Mouse (Mus musculus): Measurements from ENCODE around the gene Cryga. TPM values are rescaled to one million over a fixed set of nuclear protein-coding genes. Genes with fewer than 3 reads are reported as not detected.

Gene Cryga
- polyA plus RNA-seq, 1 experiment from 2014 or later = not detected

GRCm38 (mm10) chr1:65109196-65109595 lies 6.0 kb upstream of the Cryga start:
- no peak for ATAC-seq (ENCODE audit: low read depth)
- Histone ChIP-seq H3K27ac (ENCODE audit: low read depth, low read length) (no peak overlapping the region), H3K4me3 (ENCODE audit: low read depth, low read length) (no peak overlapping the region), H3K36me3 (ENCODE audit: control insufficient read depth, insufficient read depth, low read length) (no peaks in the 10 kb centered on the region), H3K9me3 (ENCODE audit: control insufficient read depth, low read length) (no peaks in the 10 kb centered on the region), H3K4me1 (ENCODE audit: control insufficient read depth, insufficient read depth, low read length) (no peaks in the 10 kb centered on the region), H3K9ac (replicated peaks; ENCODE audit: low read depth, low read length) (no peak overlapping the region), H3K27me3 (ENCODE audit: control insufficient read depth, insufficient read depth, low read length) (no peaks in the 10 kb centered on the region), H3K4me2 (ENCODE audit: low read depth, low read length) (no peak overlapping the region)
- WGBS = 88% methylated on average over 8 of the region's 8 CpGs

GRCm38 (mm10) chr1:65107654-65108279 lies 4.6 kb upstream of the Cryga start:
- no peak overlapping the region for H3K4me2 ChIP-seq (ENCODE audit: low read depth, low read length)
- WGBS = 91% methylated on average over 10 of the region's 10 CpGs
- H3K9ac ChIP-seq (replicated peaks; ENCODE audit: low read depth, low read length) = no peak overlapping the region
- no peak overlapping the region for H3K27ac ChIP-seq (ENCODE audit: low read depth, low read length)
- H3K4me1 ChIP-seq (ENCODE audit: control insufficient read depth, insufficient read depth, low read length) = no peaks in the 10 kb centered on the region
- no peak overlapping the region for H3K4me3 ChIP-seq (ENCODE audit: low read depth, low read length)
- no peaks in the 10 kb centered on the region for H3K27me3 ChIP-seq (ENCODE audit: control insufficient read depth, insufficient read depth, low read length)
- H3K9me3 ChIP-seq (ENCODE audit: control insufficient read depth, low read length) = no peaks in the 10 kb centered on the region
- H3K36me3 ChIP-seq (ENCODE audit: control insufficient read depth, insufficient read depth, low read length) = no peaks in the 10 kb centered on the region
- no peak for ATAC-seq (ENCODE audit: low read depth)

- Histone ChIP-seq H3K36me3 (ENCODE audit: control insufficient read depth, insufficient read depth, low read length) (no peaks in the 10 kb centered on the region), H3K27ac (ENCODE audit: low read depth, low read length) (no peak overlapping the region), H3K9ac (replicated peaks; ENCODE audit: low read depth, low read length) (no peak overlapping the region), H3K4me3 (ENCODE audit: low read depth, low read length) (no peak overlapping the region), H3K9me3 (ENCODE audit: control insufficient read depth, low read length) (no peaks in the 10 kb centered on the region), H3K4me1 (ENCODE audit: control insufficient read depth, insufficient read depth, low read length) (no peaks in the 10 kb centered on the region), H3K27me3 (ENCODE audit: control insufficient read depth, insufficient read depth, low read length) (no peaks in the 10 kb centered on the region), H3K4me2 (ENCODE audit: low read depth, low read length) (no peak overlapping the region)
- 91% methylated on average over 3 of the region's 3 CpGs for WGBS
- ATAC-seq (ENCODE audit: low read depth) = no peak
These were observed 6.2 kb downstream of the Cryga start for GRCm38 (mm10) chr1:65096953-65097352.

GRCm38 (mm10) chr1:65091566-65091965 lies 11.6 kb downstream of the Cryga start:
- H3K4me1 ChIP-seq (ENCODE audit: control insufficient read depth, insufficient read depth, low read length) = no peaks in the 10 kb centered on the region
- WGBS = 93% methylated on average over 3 of the region's 3 CpGs
- H3K36me3 ChIP-seq (ENCODE audit: control insufficient read depth, insufficient read depth, low read length) = no peaks in the 10 kb centered on the region
- no peak overlapping the region for H3K4me2 ChIP-seq (ENCODE audit: low read depth, low read length)
- H3K27ac ChIP-seq (ENCODE audit: low read depth, low read length) = no peak overlapping the region
- no peaks in the 10 kb centered on the region for H3K9me3 ChIP-seq (ENCODE audit: control insufficient read depth, low read length)
- H3K27me3 ChIP-seq (ENCODE audit: control insufficient read depth, insufficient read depth, low read length) = no peaks in the 10 kb centered on the region
- ATAC-seq (ENCODE audit: low read depth) = no peak
- no peak overlapping the region for H3K4me3 ChIP-seq (ENCODE audit: low read depth, low read length)
- H3K9ac ChIP-seq (replicated peaks; ENCODE audit: low read depth, low read length) = no peak overlapping the region

GRCm38 (mm10) chr1:65090370-65090769 lies 12.8 kb downstream of the Cryga start:
- Histone ChIP-seq H3K27ac (ENCODE audit: low read depth, low read length) (no peak overlapping the region), H3K4me3 (ENCODE audit: low read depth, low read length) (no peak overlapping the region), H3K4me2 (ENCODE audit: low read depth, low read length) (no peak overlapping the region), H3K4me1 (ENCODE audit: control insufficient read depth, insufficient read depth, low read length) (no peaks in the 10 kb centered on the region), H3K36me3 (ENCODE audit: control insufficient read depth, insufficient read depth, low read length) (no peaks in the 10 kb centered on the region), H3K27me3 (ENCODE audit: control insufficient read depth, insufficient read depth, low read length) (no peaks in the 10 kb centered on the region), H3K9ac (replicated peaks; ENCODE audit: low read depth, low read length) (no peak overlapping the region), H3K9me3 (ENCODE audit: control insufficient read depth, low read length) (no peaks in the 10 kb centered on the region)
- no peak for ATAC-seq (ENCODE audit: low read depth)
- 73% methylated on average over 2 of the region's 2 CpGs for WGBS

GRCm38 (mm10) chr1:65088567-65089356 lies 14.4 kb downstream of the Cryga start:
- Histone ChIP-seq H3K36me3 (ENCODE audit: control insufficient read depth, insufficient read depth, low read length) (no peaks in the 10 kb centered on the region), H3K27ac (ENCODE audit: low read depth, low read length) (no peak overlapping the region), H3K27me3 (ENCODE audit: control insufficient read depth, insufficient read depth, low read length) (no peaks in the 10 kb centered on the region), H3K4me2 (ENCODE audit: low read depth, low read length) (no peak overlapping the region), H3K4me3 (ENCODE audit: low read depth, low read length) (no peak overlapping the region), H3K9me3 (ENCODE audit: control insufficient read depth, low read length) (no peaks in the 10 kb centered on the region), H3K4me1 (ENCODE audit: control insufficient read depth, insufficient read depth, low read length) (no peaks in the 10 kb centered on the region), H3K9ac (replicated peaks; ENCODE audit: low read depth, low read length) (no peak overlapping the region)
- WGBS = 78% methylated on average over 6 of the region's 6 CpGs
- no peak for ATAC-seq (ENCODE audit: low read depth)

- H3K9ac ChIP-seq (replicated peaks; ENCODE audit: low read depth, low read length) = no peak within 1 kb of the TSS
These were observed 21.0 kb downstream of the Cryga start, which contains the start of gene Crygb for GRCm38 (mm10) chr1:65082188-65082587. Gene Crygb (minus strand): TSS chr1:65082288.

GRCm38 (mm10) chr1:65075607-65076006 lies 27.6 kb downstream of the Cryga start:
- no peaks in the 10 kb centered on the region for H3K27me3 ChIP-seq (ENCODE audit: control insufficient read depth, insufficient read depth, low read length)
- no peaks in the 10 kb centered on the region for H3K4me1 ChIP-seq (ENCODE audit: control insufficient read depth, insufficient read depth, low read length)
- no peak overlapping the region for H3K27ac ChIP-seq (ENCODE audit: low read depth, low read length)
- no peak overlapping the region for H3K4me2 ChIP-seq (ENCODE audit: low read depth, low read length)
- H3K36me3 ChIP-seq (ENCODE audit: control insufficient read depth, insufficient read depth, low read length) = no peaks in the 10 kb centered on the region
- ATAC-seq (ENCODE audit: low read depth) = no peak
- H3K4me3 ChIP-seq (ENCODE audit: low read depth, low read length) = no peak overlapping the region
- WGBS = 30% methylated on average over 5 of the region's 5 CpGs
- H3K9me3 ChIP-seq (ENCODE audit: control insufficient read depth, low read length) = no peaks in the 10 kb centered on the region
- no peak overlapping the region for H3K9ac ChIP-seq (replicated peaks; ENCODE audit: low read depth, low read length)

More at GRCm38 (mm10) chr1:65082188-65082587, 21.0 kb downstream of the Cryga start, which contains the start of gene Crygb:
- 27% methylated on average over 7 of the region's 7 CpGs for WGBS
- ATAC-seq (ENCODE audit: low read depth) = no peak
- no peaks in the 10 kb centered on the region for H3K9me3 ChIP-seq (ENCODE audit: control insufficient read depth, low read length)
- H3K27me3 ChIP-seq (ENCODE audit: control insufficient read depth, insufficient read depth, low read length) = no peaks in the 10 kb centered on the region
- H3K4me3 ChIP-seq (ENCODE audit: low read depth, low read length) = no peak within 1 kb of the TSS
- no peak within 1 kb of the TSS for H3K27ac ChIP-seq (ENCODE audit: low read depth, low read length)
- no peaks in the 10 kb centered on the region for H3K4me1 ChIP-seq (ENCODE audit: control insufficient read depth, insufficient read depth, low read length)
- no peaks in the 10 kb centered on the region for H3K36me3 ChIP-seq (ENCODE audit: control insufficient read depth, insufficient read depth, low read length)
- no peak within 1 kb of the TSS for H3K4me2 ChIP-seq (ENCODE audit: low read depth, low read length)

GRCm38 (mm10) chr1:65073589-65073988 lies 29.6 kb downstream of the Cryga start, which contains the start of gene Crygc:
Gene Crygc (minus strand): TSS chr1:65073689.
- no peak for ATAC-seq (ENCODE audit: low read depth)
- 64% methylated on average over 6 of the region's 6 CpGs for WGBS
- no peaks in the 10 kb centered on the region for H3K4me1 ChIP-seq (ENCODE audit: control insufficient read depth, insufficient read depth, low read length)
- H3K36me3 ChIP-seq (ENCODE audit: control insufficient read depth, insufficient read depth, low read length) = no peaks in the 10 kb centered on the region
- no peak within 1 kb of the TSS for H3K4me2 ChIP-seq (ENCODE audit: low read depth, low read length)
- H3K9me3 ChIP-seq (ENCODE audit: control insufficient read depth, low read length) = no peaks in the 10 kb centered on the region
- H3K27ac ChIP-seq (ENCODE audit: low read depth, low read length) = no peak within 1 kb of the TSS
- H3K27me3 ChIP-seq (ENCODE audit: control insufficient read depth, insufficient read depth, low read length) = no peaks in the 10 kb centered on the region
- no peak within 1 kb of the TSS for H3K9ac ChIP-seq (replicated peaks; ENCODE audit: low read depth, low read length)
- no peak within 1 kb of the TSS for H3K4me3 ChIP-seq (ENCODE audit: low read depth, low read length)

All from neural tube, embryonic 14.5 days (tissue).